Mouse (Mus musculus): ENCODE data around the gene Utrn. TPM values are rescaled to one million over a fixed set of nuclear protein-coding genes. Genes with fewer than 3 reads are reported as not detected.
A peak's percentile ranks its signal among the peaks of the same experiment; 100 is the strongest.

The Utrn gene
- total RNA-seq, 4 experiments from 2014 or later = 39.9 to 46.6 (median 44.0) TPM

DNA sequence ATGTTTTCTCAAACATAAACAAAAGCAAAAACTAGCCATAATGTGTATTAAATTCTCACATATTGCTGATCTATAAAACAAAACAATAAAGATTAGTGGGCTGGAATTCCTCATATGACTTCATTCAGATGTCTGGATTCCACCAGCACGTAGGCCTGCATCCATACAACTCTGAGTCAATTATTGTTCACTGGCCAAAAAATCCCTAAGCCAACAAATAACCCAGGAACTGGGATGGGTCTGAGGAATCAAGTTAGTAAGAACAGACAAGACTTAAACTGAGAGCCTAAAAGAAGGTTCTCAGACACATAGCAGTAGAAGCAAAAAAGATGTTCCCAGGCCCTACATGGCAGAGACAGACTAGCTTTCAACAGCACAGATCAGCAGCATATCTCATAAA lies 65.2 kb downstream of the Utrn start:
- DNase-seq (ENCODE audit: low spot score in 2 of 2) = no peak

DNA sequence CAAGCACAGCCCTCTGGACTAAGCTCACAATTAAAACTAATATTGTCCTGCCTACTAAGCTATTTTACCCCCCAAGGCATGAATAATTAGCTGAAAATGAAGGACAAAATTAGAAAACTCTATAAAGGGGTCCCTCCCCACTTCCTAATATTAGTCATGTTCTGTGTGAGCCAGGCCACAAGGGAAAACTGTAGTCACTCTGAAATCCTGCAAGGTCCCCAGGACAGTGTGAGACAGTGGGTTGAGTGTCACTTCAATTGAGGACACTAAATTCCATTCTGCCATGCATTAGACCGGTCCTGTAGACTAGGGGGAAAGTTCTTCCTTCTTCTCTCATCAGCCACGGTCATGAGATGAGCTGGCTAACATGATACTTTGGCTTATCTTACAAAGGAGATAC lies 69.7 kb downstream of the Utrn start:
- no peak for DNase-seq (ENCODE audit: low spot score in 2 of 2)

DNA sequence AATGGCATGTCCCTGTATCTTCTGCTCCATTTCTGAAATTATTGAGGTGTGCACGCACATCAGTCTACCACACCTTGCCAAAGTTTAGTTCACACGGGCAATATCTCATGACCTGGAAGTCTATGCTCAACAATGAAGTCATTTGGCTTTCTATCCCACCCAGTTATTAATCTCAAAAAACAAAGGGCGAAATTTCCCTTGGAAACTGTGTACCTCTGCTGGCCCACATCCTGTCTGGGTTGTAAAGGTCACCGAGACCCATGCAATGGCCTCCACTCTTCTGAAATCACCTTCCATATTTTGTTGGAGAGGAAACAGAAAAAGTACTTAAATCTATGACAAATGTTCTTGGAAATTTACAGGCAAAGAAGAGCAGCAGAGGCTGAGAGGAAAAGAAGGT lies 70.9 kb downstream of the Utrn start:
- no peak for DNase-seq (ENCODE audit: low spot score in 2 of 2)

- no peak for DNase-seq (ENCODE audit: low spot score in 2 of 2)
Observed at GRCm38 (mm10) chr10:12796510-12796840, 72.7 kb downstream of the Utrn start.

DNA sequence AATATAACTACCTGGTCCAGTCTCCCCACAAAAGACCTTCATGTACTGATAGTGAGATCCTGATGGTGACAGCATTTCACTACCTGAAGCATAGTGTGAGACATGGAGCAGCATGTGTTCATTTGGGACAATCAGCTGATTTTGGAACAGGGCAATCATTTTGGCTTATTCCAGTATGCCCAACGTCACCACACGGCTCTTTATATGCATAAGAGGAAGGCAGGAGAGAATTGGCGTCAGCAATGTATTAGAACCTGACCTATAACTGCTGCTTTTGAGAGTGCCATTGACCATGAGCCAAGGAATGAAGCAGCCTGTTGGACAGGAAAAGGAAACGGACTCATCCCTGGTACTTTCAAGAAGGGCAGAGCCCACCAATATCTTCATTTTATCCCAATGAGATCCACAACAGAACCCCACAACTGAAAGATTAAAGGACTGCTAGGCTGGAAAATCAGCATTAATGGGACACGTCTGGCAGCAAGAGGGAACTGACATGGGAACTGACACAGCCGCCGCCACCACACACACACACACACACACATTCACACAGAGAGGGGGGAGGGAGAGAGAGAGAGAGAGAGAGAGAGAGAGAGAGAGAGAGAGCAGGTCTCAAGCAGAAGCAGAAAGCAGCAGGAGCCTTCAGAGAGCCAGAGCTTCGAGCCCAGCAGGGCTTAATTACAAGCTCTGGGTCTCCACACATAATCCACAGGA lies 73.2 kb downstream of the Utrn start:
- no peak for DNase-seq (ENCODE audit: low spot score in 2 of 2)

- no peak for DNase-seq (ENCODE audit: low spot score in 2 of 2)
Observed at GRCm38 (mm10) chr10:12792049-12792448, 77.1 kb downstream of the Utrn start.

GRCm38 (mm10) chr10:12790881-12791280 lies 78.3 kb downstream of the Utrn start:
- DNase-seq (ENCODE audit: low spot score in 2 of 2) = no peak

DNA sequence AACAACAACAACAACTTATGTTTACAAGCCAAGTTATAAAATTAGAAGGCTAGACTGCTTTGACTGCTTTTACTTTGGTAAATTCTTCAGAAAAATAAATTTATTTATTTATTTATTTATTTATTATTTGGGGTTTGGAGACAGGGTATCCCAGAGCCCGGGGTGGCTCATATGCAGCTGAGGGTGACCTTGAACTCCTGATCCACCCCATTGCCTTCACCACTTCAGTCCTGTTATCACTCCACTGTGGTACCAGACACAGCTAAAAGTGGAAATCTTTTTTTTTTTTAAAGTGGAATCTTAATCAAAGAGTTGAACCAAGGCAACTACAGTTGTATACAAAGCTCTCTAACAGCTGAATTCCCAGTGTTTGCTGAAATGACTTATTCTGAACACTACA lies 80.6 kb downstream of the Utrn start:
- DNase-seq (ENCODE audit: low spot score in 2 of 2) = no peak

DNA sequence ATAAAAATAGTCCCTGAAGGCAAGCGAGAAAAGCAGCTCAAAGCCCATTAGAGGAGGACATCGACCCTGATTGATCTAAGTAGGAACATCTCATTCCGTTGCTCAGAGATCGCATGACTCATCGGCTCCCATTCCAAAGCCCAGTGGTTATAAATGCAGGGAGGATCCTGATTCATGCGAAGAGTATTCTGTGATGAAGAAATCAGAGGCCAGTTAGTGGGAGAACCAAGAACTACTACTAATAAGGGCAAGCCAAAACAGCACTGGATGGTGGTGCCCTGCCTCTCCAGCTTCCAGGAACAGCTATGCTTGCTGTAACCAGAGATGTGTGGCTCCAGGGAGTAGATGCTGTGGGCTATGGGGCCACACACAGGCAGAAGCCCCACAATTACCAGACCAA lies 81.2 kb downstream of the Utrn start:
- DNase-seq (ENCODE audit: low spot score in 2 of 2) = no peak

GRCm38 (mm10) chr10:12785299-12785698 lies 83.9 kb downstream of the Utrn start:
- no peak for DNase-seq (ENCODE audit: low spot score in 2 of 2)

DNA sequence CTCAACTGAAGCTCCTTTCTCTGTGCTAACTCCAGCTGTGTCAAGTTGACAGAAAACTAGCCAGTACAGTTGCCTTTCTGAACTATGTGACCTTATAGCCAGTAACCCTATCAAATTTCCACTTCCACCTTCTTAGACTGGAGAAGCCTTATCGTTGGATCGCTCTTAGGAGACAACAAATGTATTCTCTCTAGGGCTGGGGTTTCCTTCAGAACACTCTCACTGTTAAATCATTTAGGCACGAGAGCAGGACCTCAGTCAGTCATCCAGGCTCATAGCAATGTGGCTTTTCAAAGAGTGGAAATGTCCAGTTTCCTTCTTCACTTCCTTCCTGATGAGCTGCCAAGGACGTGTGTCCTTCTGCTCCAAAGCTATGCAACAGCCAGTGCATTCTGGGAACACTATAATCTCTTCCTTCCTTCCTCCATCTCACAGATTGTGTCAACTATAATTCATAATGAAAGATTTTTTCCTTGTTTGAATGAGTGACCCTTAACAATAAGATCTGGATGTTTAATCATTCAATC lies 87.7 kb downstream of the Utrn start:
- no peak for DNase-seq (ENCODE audit: low spot score in 2 of 2)

GRCm38 (mm10) chr10:12773178-12773577 lies 96.0 kb downstream of the Utrn start:
- DNase-seq (ENCODE audit: low spot score in 2 of 2) = no peak

DNA sequence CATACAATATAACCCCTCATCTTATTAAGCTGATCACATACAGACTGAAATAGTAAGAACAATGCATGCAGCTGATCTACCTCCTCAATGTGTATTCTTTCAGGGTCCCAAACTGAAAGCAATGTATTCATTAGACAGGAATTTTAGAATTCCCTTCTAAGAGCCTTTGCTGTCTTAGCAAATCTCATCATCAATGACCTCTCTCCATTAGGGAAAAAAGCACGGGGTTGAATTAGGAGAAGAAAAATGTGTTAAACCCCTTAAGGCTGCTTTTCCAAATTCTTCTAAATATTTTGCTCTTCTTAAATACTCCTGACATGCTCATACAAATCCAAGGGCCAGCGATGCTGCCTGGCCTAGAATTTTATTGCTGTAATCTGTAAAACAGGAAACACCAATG lies 97.7 kb downstream of the Utrn start:
- DNase-seq (ENCODE audit: low spot score in 2 of 2) = no peak

DNA sequence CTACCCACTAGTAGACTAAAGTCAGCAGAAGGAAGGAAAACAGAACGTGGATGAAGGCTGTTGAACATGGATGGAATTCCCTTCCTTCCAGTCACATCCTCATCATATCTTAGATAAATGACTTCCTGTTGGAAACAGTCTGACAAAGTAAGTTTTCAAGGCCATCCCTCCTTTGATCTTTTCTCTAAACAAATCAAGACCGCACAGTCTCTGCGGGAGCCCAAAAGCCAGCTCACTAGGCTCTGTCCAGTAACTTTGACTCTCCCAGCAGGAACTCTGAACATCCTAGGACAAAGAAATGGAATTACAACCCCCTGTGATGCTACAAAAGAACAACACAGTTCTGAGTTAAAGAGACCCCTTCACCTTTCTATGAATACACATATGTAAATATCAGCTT lies 106.5 kb downstream of the Utrn start:
- DNase-seq (ENCODE audit: low spot score in 2 of 2) = no peak

- DNase-seq (ENCODE audit: low spot score in 2 of 2) = no peak
Observed at GRCm38 (mm10) chr10:12758702-12758988, 110.5 kb downstream of the Utrn start.

DNA sequence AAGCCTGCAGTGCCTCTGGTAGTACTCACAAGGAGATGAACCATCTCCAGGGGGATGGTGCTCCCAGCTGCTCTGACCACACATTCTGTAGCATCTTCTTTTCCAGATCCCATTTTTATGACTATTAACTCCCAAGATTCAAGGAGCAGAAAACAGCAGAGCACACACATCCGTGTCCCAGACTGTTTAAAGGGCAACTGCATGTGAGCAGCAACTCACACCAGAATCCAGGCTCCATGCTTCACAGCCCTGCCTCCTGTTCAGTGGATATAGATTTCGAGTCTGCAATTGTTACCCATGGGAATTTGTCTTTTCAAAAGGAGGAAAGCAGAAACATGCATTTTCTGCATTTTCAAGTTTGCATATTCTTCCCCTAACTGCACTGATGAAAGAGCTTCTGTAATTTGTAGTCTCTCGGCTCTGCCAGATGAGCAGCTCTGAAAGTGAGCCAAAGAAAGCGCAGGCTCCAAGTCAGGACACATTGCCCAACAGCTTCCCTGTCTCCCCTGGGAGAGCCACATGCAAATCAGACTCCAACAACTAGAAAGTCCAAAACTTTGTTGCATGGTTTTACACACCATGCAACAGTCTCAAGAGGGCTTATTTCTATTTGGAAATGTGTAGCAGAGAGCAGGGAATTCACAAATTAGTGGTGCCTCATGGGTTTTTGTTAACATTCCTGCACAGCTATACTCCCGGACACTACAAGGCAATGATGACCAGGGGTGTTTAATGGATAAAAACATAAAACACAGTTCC lies 111.0 kb downstream of the Utrn start:
- peak in 1 of 2 experiments; percentile 11 for DNase-seq (ENCODE audit: low spot score in 2 of 2)

- no peak for DNase-seq (ENCODE audit: low spot score in 2 of 2)
Observed at GRCm38 (mm10) chr10:12756692-12757091, 112.5 kb downstream of the Utrn start.

GRCm38 (mm10) chr10:12754911-12755310 lies 114.3 kb downstream of the Utrn start:
- DNase-seq (ENCODE audit: low spot score in 2 of 2) = no peak

DNA sequence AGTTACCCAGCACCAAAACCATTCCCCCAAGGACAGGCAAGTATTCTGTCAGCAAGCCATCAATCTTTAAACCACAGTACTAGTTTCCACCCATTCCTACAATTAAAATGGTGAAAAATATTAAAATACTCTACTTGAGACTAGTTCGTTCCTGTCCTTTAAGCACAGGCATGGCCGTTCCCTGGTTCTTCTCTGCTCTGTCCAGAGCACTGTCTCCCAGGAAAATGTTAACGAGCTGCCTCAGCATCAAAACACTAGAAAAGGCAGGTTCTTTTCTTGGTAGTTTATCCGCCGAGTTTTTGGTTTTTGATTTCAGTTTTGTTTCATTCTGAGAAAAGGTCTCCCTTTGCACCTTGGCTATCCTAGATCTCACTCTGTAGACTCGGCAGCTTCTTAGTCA lies 115.0 kb downstream of the Utrn start:
- DNase-seq (ENCODE audit: low spot score in 2 of 2) = no peak

GRCm38 (mm10) chr10:12743717-12744116 lies 125.4 kb downstream of the Utrn start:
- DNase-seq (ENCODE audit: low spot score in 2 of 2) = no peak

DNA sequence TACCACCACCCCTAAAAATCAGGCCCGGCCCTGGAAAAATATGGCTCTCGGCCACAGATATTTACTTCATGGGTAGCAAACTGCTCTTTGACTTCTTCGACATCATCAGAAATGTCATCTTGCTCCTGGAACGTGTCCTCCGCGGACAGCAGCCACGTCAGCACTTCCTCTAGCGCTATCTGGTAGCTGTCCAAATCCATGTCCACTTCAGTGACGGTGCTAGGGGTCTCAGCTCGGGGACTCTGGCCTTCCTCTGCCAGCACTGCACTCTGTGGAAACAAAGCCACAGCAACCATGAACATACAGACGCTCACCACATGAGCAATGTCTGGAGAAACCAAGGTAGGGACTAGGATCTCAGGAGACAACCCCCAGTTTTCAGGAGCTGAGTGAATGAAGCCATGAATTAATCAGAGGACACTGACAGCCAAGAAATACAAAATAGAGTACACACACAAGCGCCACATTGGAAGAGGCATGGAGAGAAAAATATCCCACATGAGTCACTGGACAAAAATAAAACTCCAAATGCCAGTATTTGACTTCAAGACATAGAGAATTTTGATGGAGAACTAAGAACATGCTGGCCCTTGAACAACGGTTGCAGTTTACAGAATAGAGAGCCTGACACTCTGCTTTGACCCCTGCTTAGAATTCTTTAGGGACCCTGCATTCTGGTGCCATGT lies 129.7 kb downstream of the Utrn start:
- DNase-seq (ENCODE audit: low spot score in 2 of 2) = no peak

DNA sequence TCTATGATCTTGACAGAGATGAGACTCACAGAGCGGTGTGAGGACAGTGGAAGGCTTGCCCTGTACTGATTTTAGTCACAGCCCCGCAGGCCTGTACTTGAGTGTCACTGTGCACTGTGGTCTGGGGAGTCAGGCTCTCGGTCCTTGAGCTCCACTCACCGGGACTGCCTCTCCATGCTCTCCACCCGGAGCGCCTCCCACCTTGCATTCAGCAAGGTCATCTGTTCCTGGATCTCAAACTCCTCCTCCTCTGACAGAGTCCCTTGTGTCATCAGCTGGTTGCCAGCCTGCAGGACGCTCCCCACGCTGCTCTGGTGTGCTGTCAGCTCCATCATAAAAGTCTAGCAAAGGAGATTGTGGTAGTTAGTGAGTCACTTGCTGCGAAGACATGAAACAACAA lies 131.2 kb downstream of the Utrn start:
- no peak for DNase-seq (ENCODE audit: low spot score in 2 of 2)
